Mouse (Mus musculus): Measurements from ENCODE around the gene Prkag1. TPM values are rescaled to one million over a fixed set of nuclear protein-coding genes. Genes with fewer than 3 reads are reported as not detected.

The Prkag1 gene
- polyA plus RNA-seq, 1 experiment from 2014 or later, result 71.7 TPM

DNA sequence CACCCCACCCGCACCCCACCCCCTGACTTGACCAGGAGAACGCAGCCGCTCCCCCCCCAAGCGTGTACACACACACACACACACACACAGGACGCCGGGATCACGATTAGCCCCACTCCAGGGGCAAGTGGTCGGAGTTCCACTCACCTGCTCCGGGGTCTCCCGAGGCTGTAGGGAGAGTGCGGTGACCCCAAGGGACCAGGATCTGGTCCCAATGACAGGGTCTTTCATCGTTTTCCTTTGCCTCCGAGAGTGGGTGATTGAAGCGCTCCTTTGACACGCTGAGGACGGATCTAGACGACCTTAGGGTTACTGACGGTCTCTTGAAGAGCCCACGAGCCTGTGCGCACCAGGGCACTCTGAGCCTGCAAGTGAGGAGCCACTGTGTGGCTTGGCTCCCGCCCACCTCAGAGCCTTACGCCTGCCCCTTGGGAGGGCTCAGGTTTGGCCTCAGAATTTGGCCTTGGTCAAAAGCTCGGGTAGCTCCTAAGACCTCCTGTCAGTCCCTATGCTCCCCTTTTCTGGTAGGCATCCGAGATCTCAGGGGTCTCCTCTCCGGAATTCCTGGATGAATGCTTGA, 53.0 kb downstream of the Prkag1 start:
- Histone ChIP-seq H3K9ac (ENCODE audit: low read depth, low read length) (peak overlapping the region; percentile 51), H3K4me1 (ENCODE audit: control insufficient read depth, insufficient read depth, low read length) (peaks cover 14% of the 10 kb centered on the region; the same call in 1 of the 2 replicates), H3K27me3 (replicated peaks; ENCODE audit: control insufficient read depth, insufficient read depth, low read length) (peaks cover 91% of the 10 kb centered on the region), H3K4me3 (ENCODE audit: low read depth, low read length) (peak overlapping the region; percentile 37), H3K4me2 (ENCODE audit: low read depth, low read length) (peak overlapping the region; percentile 50), H3K9me3 (ENCODE audit: control insufficient read depth, low read length) (no peaks in the 10 kb centered on the region), H3K27ac (replicated peaks; ENCODE audit: low read depth, low read length) (no peak overlapping the region), H3K36me3 (ENCODE audit: control insufficient read depth, insufficient read depth, low read length) (no peaks in the 10 kb centered on the region)
- DNase-seq (ENCODE audit: low spot score) (no peak), ATAC-seq (ENCODE audit: low read depth) (no peak)
- WGBS, result under 1% methylated on average over 22 of the region's 25 CpGs

- peaks cover 93% of the 10 kb centered on the region for H3K27me3 ChIP-seq (replicated peaks; ENCODE audit: control insufficient read depth, insufficient read depth, low read length)
- no peak within 1 kb of the TSS for H3K27ac ChIP-seq (replicated peaks; ENCODE audit: low read depth, low read length)
- H3K9ac ChIP-seq (ENCODE audit: low read depth, low read length), result peak within 1 kb of the TSS; percentile 51
- H3K4me3 ChIP-seq (ENCODE audit: low read depth, low read length), result peak within 1 kb of the TSS; percentile 37
- no peaks in the 10 kb centered on the region for H3K9me3 ChIP-seq (ENCODE audit: control insufficient read depth, low read length)
- DNase-seq (ENCODE audit: low spot score), result no peak
- WGBS, result 0% methylated on average over 29 of the region's 33 CpGs
- H3K36me3 ChIP-seq (ENCODE audit: control insufficient read depth, insufficient read depth, low read length), result no peaks in the 10 kb centered on the region
- ATAC-seq (ENCODE audit: low read depth), result no peak
- H3K4me2 ChIP-seq (ENCODE audit: low read depth, low read length), result peak within 1 kb of the TSS; percentile 50
- H3K4me1 ChIP-seq (ENCODE audit: control insufficient read depth, insufficient read depth, low read length), result peaks cover 15% of the 10 kb centered on the region
Observed at GRCm38 (mm10) chr15:98777762-98778161, 53.6 kb downstream of the Prkag1 start, which contains the start of gene Wnt10b. Gene Wnt10b, minus strand, starts transcription at chr15:98778150.

- Histone ChIP-seq H3K36me3 (ENCODE audit: control insufficient read depth, insufficient read depth, low read length) (no peaks in the 10 kb centered on the region), H3K27me3 (replicated peaks; ENCODE audit: control insufficient read depth, insufficient read depth, low read length) (peaks cover 99% of the 10 kb centered on the region), H3K27ac (replicated peaks; ENCODE audit: low read depth, low read length) (no peak overlapping the region; the same call in 1 of the 2 replicates), H3K4me1 (ENCODE audit: control insufficient read depth, insufficient read depth, low read length) (peaks cover 19% of the 10 kb centered on the region), H3K4me3 (ENCODE audit: low read depth, low read length) (peak overlapping the region; percentile 37), H3K4me2 (ENCODE audit: low read depth, low read length) (peak overlapping the region; percentile 50), H3K9me3 (ENCODE audit: control insufficient read depth, low read length) (no peaks in the 10 kb centered on the region), H3K9ac (ENCODE audit: low read depth, low read length) (peak overlapping the region; percentile 51)
- WGBS, result 1% methylated on average over 18 of the region's 19 CpGs
- ATAC-seq (ENCODE audit: low read depth) (no peak), DNase-seq (ENCODE audit: low spot score) (no peak)
Observed at GRCm38 (mm10) chr15:98777005-98777616, 54.2 kb downstream of the Prkag1 start.

DNA sequence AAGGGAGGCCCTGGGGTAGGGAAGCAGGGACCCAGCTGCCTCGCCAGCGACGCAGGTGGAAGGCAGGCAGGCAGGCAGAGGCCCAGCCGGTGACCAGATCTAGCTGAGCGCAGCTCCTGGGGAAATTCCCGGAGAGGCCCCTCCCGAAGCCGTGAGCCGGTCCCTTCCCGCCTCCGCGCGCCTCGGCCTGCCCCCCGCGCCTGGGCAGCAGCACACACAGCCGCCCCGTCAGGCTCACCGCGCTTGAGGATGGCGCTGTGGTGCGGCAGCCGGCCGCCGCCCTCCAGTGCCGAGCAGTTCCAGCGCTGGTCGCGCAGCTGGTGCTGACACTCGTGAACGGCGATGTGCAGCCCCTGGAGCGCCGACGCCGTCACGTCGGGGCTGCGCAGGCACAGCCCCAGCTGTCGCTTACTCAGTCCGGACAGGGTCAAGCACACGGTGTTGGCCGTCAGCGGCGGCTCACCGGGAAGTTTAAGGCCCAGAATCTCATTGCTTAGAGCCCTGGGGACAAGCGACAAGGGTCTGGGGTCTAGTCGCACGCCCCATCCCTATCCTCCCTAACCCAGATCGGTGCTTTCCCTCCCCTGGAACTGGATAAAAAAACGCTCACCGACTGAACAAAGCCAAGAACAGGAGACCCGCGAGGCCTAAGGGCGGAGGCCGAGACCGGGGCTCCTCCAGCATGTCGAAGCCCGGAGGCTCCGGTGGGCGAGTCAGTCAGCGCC, 54.9 kb downstream of the Prkag1 start:
- Histone ChIP-seq H3K9me3 (ENCODE audit: control insufficient read depth, low read length) (no peaks in the 10 kb centered on the region), H3K9ac (ENCODE audit: low read depth, low read length) (peak overlapping the region; percentile 48), H3K4me2 (ENCODE audit: low read depth, low read length) (peak overlapping the region; percentile 50), H3K27me3 (replicated peaks; ENCODE audit: control insufficient read depth, insufficient read depth, low read length) (peaks cover 100% of the 10 kb centered on the region), H3K4me1 (ENCODE audit: control insufficient read depth, insufficient read depth, low read length) (peaks cover 19% of the 10 kb centered on the region), H3K4me3 (ENCODE audit: low read depth, low read length) (peak overlapping the region; percentile 37), H3K36me3 (ENCODE audit: control insufficient read depth, insufficient read depth, low read length) (no peaks in the 10 kb centered on the region), H3K27ac (replicated peaks; ENCODE audit: low read depth, low read length) (no peak overlapping the region; the same call in 1 of the 2 replicates)
- peak; percentile 70 for DNase-seq (ENCODE audit: low spot score)
- peak; percentile 58 for ATAC-seq (ENCODE audit: low read depth)
- 2% methylated on average over 42 of the region's 62 CpGs for WGBS

GRCm38 (mm10) chr15:98775533-98775932, 55.8 kb downstream of the Prkag1 start:
- 0 out of 2 replicates have a peak overlapping the region, but pooled peaks have one; percentile 37 for H3K4me3 ChIP-seq (ENCODE audit: low read depth, low read length)
- no peak overlapping the region; the same call in 1 of the 2 replicates for H3K4me2 ChIP-seq (ENCODE audit: low read depth, low read length)
- 0% methylated on average over 5 of the region's 5 CpGs for WGBS
- no peaks in the 10 kb centered on the region for H3K9me3 ChIP-seq (ENCODE audit: control insufficient read depth, low read length)
- DNase-seq (ENCODE audit: low spot score), result no peak
- H3K36me3 ChIP-seq (ENCODE audit: control insufficient read depth, insufficient read depth, low read length), result no peaks in the 10 kb centered on the region
- H3K27ac ChIP-seq (replicated peaks; ENCODE audit: low read depth, low read length), result no peak overlapping the region
- H3K9ac ChIP-seq (ENCODE audit: low read depth, low read length), result no peak overlapping the region
- peaks cover 19% of the 10 kb centered on the region for H3K4me1 ChIP-seq (ENCODE audit: control insufficient read depth, insufficient read depth, low read length)
- peaks cover 99% of the 10 kb centered on the region for H3K27me3 ChIP-seq (replicated peaks; ENCODE audit: control insufficient read depth, insufficient read depth, low read length)
- no peak; the same call in 1 of the 2 replicates for ATAC-seq (ENCODE audit: low read depth)

GRCm38 (mm10) chr15:98774096-98774495, 57.2 kb downstream of the Prkag1 start:
- DNase-seq (ENCODE audit: low spot score) (no peak), ATAC-seq (ENCODE audit: low read depth) (no peak)
- Histone ChIP-seq H3K4me3 (ENCODE audit: low read depth, low read length) (no peak overlapping the region), H3K9me3 (ENCODE audit: control insufficient read depth, low read length) (no peaks in the 10 kb centered on the region), H3K27ac (replicated peaks; ENCODE audit: low read depth, low read length) (no peak overlapping the region), H3K4me2 (ENCODE audit: low read depth, low read length) (peak overlapping the region; percentile 12; the same call in 1 of the 2 replicates), H3K4me1 (ENCODE audit: control insufficient read depth, insufficient read depth, low read length) (peaks cover 14% of the 10 kb centered on the region), H3K27me3 (replicated peaks; ENCODE audit: control insufficient read depth, insufficient read depth, low read length) (peaks cover 85% of the 10 kb centered on the region), H3K9ac (ENCODE audit: low read depth, low read length) (no peak overlapping the region), H3K36me3 (ENCODE audit: control insufficient read depth, insufficient read depth, low read length) (no peaks in the 10 kb centered on the region)
- 13% methylated on average over 15 of the region's 15 CpGs for WGBS

DNA sequence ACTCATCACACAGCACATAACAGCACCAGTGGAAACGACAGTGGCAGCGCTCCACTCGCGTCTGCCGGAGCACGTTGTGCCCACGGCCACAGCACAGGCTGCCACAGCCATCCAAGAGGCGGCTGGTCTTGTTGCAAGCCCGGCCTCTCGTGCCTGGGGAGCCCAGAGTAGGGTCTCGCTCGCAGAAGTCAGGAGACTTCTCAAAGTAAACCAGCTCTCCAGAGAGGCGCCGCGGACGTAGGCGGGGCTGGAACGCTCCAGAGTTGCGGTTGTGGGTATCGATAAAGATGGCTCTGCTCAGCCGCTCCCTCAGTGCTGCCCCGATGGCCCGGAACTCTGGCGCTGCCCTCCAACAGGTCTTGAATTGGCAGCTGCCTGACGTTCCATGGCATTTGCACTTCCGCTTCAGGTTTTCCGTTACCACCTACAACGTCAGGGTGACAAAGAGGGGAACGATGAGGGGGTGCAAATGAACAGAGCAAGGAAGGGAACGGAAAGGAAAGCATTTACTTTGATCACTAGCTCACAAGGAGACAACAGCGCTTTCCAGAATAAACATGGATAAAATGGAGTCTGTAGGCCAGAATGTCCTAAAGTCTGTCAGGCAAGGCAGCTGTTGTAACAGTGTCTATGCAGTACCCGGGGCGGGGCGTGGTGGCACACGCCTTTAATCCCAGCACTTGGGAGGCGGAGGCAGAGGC, 58.7 kb downstream of the Prkag1 start:
- ATAC-seq (ENCODE audit: low read depth), result no peak
- Histone ChIP-seq H3K4me1 (ENCODE audit: control insufficient read depth, insufficient read depth, low read length) (peaks cover 10% of the 10 kb centered on the region), H3K4me3 (ENCODE audit: low read depth, low read length) (peak overlapping the region; percentile 36), H3K9me3 (ENCODE audit: control insufficient read depth, low read length) (no peaks in the 10 kb centered on the region), H3K27ac (replicated peaks; ENCODE audit: low read depth, low read length) (no peak overlapping the region), H3K9ac (ENCODE audit: low read depth, low read length) (peak overlapping the region; percentile 42), H3K27me3 (replicated peaks; ENCODE audit: control insufficient read depth, insufficient read depth, low read length) (peaks cover 70% of the 10 kb centered on the region), H3K36me3 (ENCODE audit: control insufficient read depth, insufficient read depth, low read length) (no peaks in the 10 kb centered on the region), H3K4me2 (ENCODE audit: low read depth, low read length) (peak overlapping the region; percentile 58)
- WGBS, result 4% methylated on average over 33 of the region's 36 CpGs
- DNase-seq (ENCODE audit: low spot score), result no peak

- 7% methylated on average over 12 of the region's 12 CpGs for WGBS
- Histone ChIP-seq H3K4me2 (ENCODE audit: low read depth, low read length) (peak overlapping the region; percentile 58), H3K9ac (ENCODE audit: low read depth, low read length) (no peak overlapping the region), H3K4me1 (ENCODE audit: control insufficient read depth, insufficient read depth, low read length) (peaks cover 5% of the 10 kb centered on the region), H3K4me3 (ENCODE audit: low read depth, low read length) (peak overlapping the region; percentile 36), H3K27ac (replicated peaks; ENCODE audit: low read depth, low read length) (no peak overlapping the region), H3K27me3 (replicated peaks; ENCODE audit: control insufficient read depth, insufficient read depth, low read length) (peaks cover 63% of the 10 kb centered on the region), H3K9me3 (ENCODE audit: control insufficient read depth, low read length) (no peaks in the 10 kb centered on the region), H3K36me3 (ENCODE audit: control insufficient read depth, insufficient read depth, low read length) (no peaks in the 10 kb centered on the region)
- no peak for ATAC-seq (ENCODE audit: low read depth)
- DNase-seq (ENCODE audit: low spot score), result no peak
Observed at GRCm38 (mm10) chr15:98771813-98772425, 59.4 kb downstream of the Prkag1 start.

Measured in embryonic facial prominence, embryonic 14.5 days (tissue).